9 mouse cellular contexts compared by ENCODE assay signal in the genomic region with DNA sequence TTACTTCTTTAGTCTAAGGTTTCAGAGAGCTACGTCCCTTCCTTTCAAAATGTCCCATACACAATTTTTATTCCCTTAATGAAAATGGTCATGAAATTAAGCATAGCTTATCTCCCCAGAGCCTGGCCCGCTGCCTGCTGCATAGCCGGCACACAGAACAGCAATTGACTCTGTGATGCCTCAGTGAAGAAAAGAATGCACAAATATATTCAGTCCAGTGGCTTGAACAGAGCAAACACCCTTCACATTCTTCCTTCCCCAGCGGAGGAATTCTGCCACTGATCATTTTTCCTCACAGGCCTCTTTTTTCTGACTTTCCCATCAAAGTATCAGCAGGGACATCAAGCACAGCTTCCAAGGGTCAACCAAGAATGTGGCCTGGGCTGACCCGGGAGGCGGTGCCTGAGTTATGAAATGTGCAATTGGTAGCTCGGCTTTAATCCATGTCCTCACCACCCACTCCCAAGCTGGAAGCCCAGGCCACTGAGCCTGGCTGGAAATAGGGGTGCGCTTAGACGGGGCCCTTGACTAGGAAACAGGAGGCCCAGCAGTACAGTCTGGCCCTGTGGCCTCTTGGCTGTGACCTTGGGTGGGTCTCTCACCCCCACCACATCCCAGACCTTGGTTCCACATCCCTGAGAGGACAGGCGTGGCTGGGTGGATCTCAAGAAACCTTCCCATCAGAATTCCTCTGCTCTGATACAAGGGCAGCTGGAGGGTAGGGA.
DNase-seq lines count a peak whose midpoint lies in the region; TF ChIP-seq lines count a peak whose summit lies in the region.
"Had no signal": no experiment of that assay in that cellular context is flagged by ENCODE, and none has a peak within 500 bp of the region (broad histone marks: within the 10 kb centered on the region; RNA-seq: fewer than 3 reads in every experiment).

No protein-coding gene starts in this region.

- no peak for TF ChIP-seq CTCF in liver, adult 2 months (IDR thresholded peaks at IDR 0.05; ENCODE audit: low read depth, low read length)

- 27% methylated on average over 10 of the region's 10 CpGs for WGBS in liver, adult 2 months

- no peak overlapping the region for H3K4me3 ChIP-seq in liver, adult 2 months (ENCODE audit: insufficient read depth, low read depth, low read length)

- H3K79me2 ChIP-seq in liver, adult 2 months (ENCODE audit: control insufficient read depth, insufficient read depth, low read length): no peaks in the 10 kb centered on the region

- H3K27ac ChIP-seq in liver, adult 2 months (replicated peaks; ENCODE audit: insufficient read depth, low read depth, low read length): peak overlapping the region; percentile 88

- peaks cover 57% of the 10 kb centered on the region for H3K4me1 ChIP-seq in liver, adult 2 months (ENCODE audit: control insufficient read depth, insufficient read depth, low read length)

- DNase-seq in liver, adult 2 months (ENCODE audit: extremely low read depth, low read depth, low spot score): peak; percentile 86
- DNase-seq in liver: no peak
- DNase-seq in gastrocnemius, postnatal 10 days: peak; percentile 41
- peak; percentile 85 for DNase-seq in kidney, adult 11 months
- peak; percentile 84 for DNase-seq in lung, postnatal 36 days
- no peak for DNase-seq in adipocyte (ENCODE audit: low spot score)
- DNase-seq in layer of hippocampus, adult 8-10 months (ENCODE audit: low spot score in 2 of 2): no peak
- DNase-seq in layer of hippocampus, adult 9-10 months (ENCODE audit: low spot score): no peak
- DNase-seq: layer of hippocampus, adult 9-11 months had no signal

- no peak for TF ChIP-seq POLR2A in liver, adult 2 months (IDR thresholded peaks at IDR 0.05; ENCODE audit: extremely low read depth, insufficient read depth, low read length)

- H3K27me3 ChIP-seq in liver, adult 2 months (ENCODE audit: control insufficient read depth, insufficient read depth, low read length): no peaks in the 10 kb centered on the region

- peaks cover 4% of the 10 kb centered on the region; the same call in 1 of the 2 replicates for H3K36me3 ChIP-seq in liver, adult 2 months (ENCODE audit: control insufficient read depth, insufficient read depth, low read length)

- peak overlapping the region; percentile 33 for H3K9ac ChIP-seq in liver, adult 2 months (ENCODE audit: low read depth, low read length)

Comparison
In these comparisons a context has a peak if more than half of its experiments do, and no peak if none do; other contexts are left out.
1. DNase-seq: peak in liver, adult 2 months (single experiment), gastrocnemius, postnatal 10 days (single experiment), kidney, adult 11 months (single experiment) and lung, postnatal 36 days (single experiment); none in liver (single experiment), adipocyte (single experiment), layer of hippocampus, adult 8-10 months (0 of 2) and layer of hippocampus, adult 9-10 months (single experiment).